ENCODE assay signal across 12 mouse cellular contexts in genomic region chr5:73913116-73913515, GRCm38 (mm10).
DNase-seq lines count a peak whose midpoint lies in the region; ATAC-seq and TF ChIP-seq lines count a peak whose summit lies in the region.
"Had no signal": no experiment of that assay in that cellular context is flagged by ENCODE, and none has a peak within 500 bp of the region (broad histone marks: within the 10 kb centered on the region; RNA-seq: fewer than 3 reads in every experiment).

No protein-coding gene starts in this region.

- WGBS in kidney, adult 2 months: 52% methylated on average over 6 of the region's 6 CpGs
- WGBS in forebrain, embryonic 14.5 days: 76% methylated on average over 6 of the region's 6 CpGs

- H3K36me3 ChIP-seq in kidney, adult 2 months (ENCODE audit: control insufficient read depth, insufficient read depth, low read length): no peaks in the 10 kb centered on the region
- H3K36me3 ChIP-seq in testis, adult 2 months (ENCODE audit: control insufficient read depth, insufficient read depth, low read length): no peaks in the 10 kb centered on the region
- H3K36me3 ChIP-seq in forebrain, embryonic 14.5 days (ENCODE audit: control insufficient read depth, insufficient read depth, low read length): no peaks in the 10 kb centered on the region

- no peak for TF ChIP-seq POLR2A in kidney, adult 2 months (IDR thresholded peaks at IDR 0.05; ENCODE audit: low read depth, low read length)
- no peak for TF ChIP-seq POLR2A in testis, adult 2 months (IDR thresholded peaks at IDR 0.05; ENCODE audit: control insufficient read depth, low read depth, low read length)

- H3K9me3 ChIP-seq in forebrain, embryonic 14.5 days (replicated peaks; ENCODE audit: control insufficient read depth, low read length): no peaks in the 10 kb centered on the region

- H3K9ac ChIP-seq in forebrain, embryonic 14.5 days (ENCODE audit: low read length): no peak overlapping the region

- H3K27ac ChIP-seq in kidney, adult 2 months (ENCODE audit: insufficient read depth, low read depth, low read length): no peak overlapping the region
- H3K27ac ChIP-seq in testis, adult 2 months (ENCODE audit: control insufficient read depth, insufficient read depth, low read depth, low read length): no peak overlapping the region
- no peak overlapping the region for H3K27ac ChIP-seq in forebrain, embryonic 14.5 days (ENCODE audit: low read depth, low read length)

- no peak overlapping the region for H3K4me3 ChIP-seq in kidney, adult 2 months (ENCODE audit: insufficient read depth, low read depth, low read length)
- H3K4me3 ChIP-seq in testis, adult 2 months (ENCODE audit: control insufficient read depth, low read depth, low read length): peak overlapping the region; percentile 23
- no peak overlapping the region for H3K4me3 ChIP-seq in forebrain, embryonic 14.5 days (ENCODE audit: low read depth, low read length)

- DNase-seq in cerebellum, postnatal 14 days: peak; percentile 28 to 38
- no peak for DNase-seq in cerebellum, adult 18-20 months
- DNase-seq in kidney, postnatal 10 days: peak; percentile 45
- no peak for DNase-seq in kidney, adult 2 months
- no peak for DNase-seq in testis, postnatal 14 days (ENCODE audit: low spot score)
- no peak for DNase-seq in forebrain, embryonic 14.5 days (ENCODE audit: low spot score)
- DNase-seq: cerebellum, adult 11 months; right cerebral cortex, postnatal 14 days; thymus, adult 18-20 months had no signal

- no peak overlapping the region for H3K4me2 ChIP-seq in forebrain, embryonic 14.5 days (ENCODE audit: low read length)
- H3K4me2 ChIP-seq: liver, embryonic 11.5 days had no signal

- H3K4me1 ChIP-seq in kidney, adult 2 months (ENCODE audit: control insufficient read depth, insufficient read depth, low read length): no peaks in the 10 kb centered on the region
- no peaks in the 10 kb centered on the region for H3K4me1 ChIP-seq in testis, adult 2 months (ENCODE audit: control insufficient read depth, insufficient read depth, low read length)
- no peaks in the 10 kb centered on the region for H3K4me1 ChIP-seq in forebrain, embryonic 14.5 days (ENCODE audit: control insufficient read depth, insufficient read depth, low read length)

- H3K27me3 ChIP-seq in kidney, adult 2 months (replicated peaks; ENCODE audit: control insufficient read depth, insufficient read depth, low read length): no peaks in the 10 kb centered on the region
- H3K27me3 ChIP-seq in testis, adult 2 months (ENCODE audit: control insufficient read depth, insufficient read depth, low read length): no peaks in the 10 kb centered on the region
- H3K27me3 ChIP-seq in forebrain, embryonic 14.5 days (replicated peaks; ENCODE audit: control insufficient read depth, insufficient read depth, low read length): no peaks in the 10 kb centered on the region

- no peak for ATAC-seq in forebrain, embryonic 14.5 days
- ATAC-seq in megakaryocyte progenitor cell, adult 5-6 weeks (replicated peaks; ENCODE audit: poor library complexity): no peak

- no peak for TF ChIP-seq CTCF in kidney, adult 2 months (conservative IDR thresholded peaks at IDR 0.05; ENCODE audit: insufficient read depth, insufficient read length, low read depth, low read length)
- TF ChIP-seq CTCF in testis, adult 2 months (IDR thresholded peaks at IDR 0.05; ENCODE audit: control insufficient read depth, insufficient read depth, insufficient replicate concordance, low read depth, low read length): no peak

Comparison
In these comparisons a context has a peak if more than half of its experiments do, and no peak if none do; other contexts are left out.
1. DNase-seq: peak in cerebellum, postnatal 14 days (2 of 2) and kidney, postnatal 10 days (single experiment); none in cerebellum, adult 18-20 months (0 of 2), kidney, adult 2 months (single experiment), testis, postnatal 14 days (single experiment) and forebrain, embryonic 14.5 days (single experiment).